Comparison of ENCODE assay signal across 8 mouse cellular contexts in genomic region chr11:98960313-98960906, GRCm38 (mm10). TPM values are rescaled to one million over a fixed set of nuclear protein-coding genes. Genes with fewer than 3 reads are reported as not detected.
DNase-seq lines count a peak whose midpoint lies in the region; ATAC-seq lines count a peak whose summit lies in the region.

No protein-coding gene starts in this region.

- DNase-seq in CD4-positive, CD25-positive, alpha-beta regulatory T cell, adult 2 months (ENCODE audit: low read depth, low spot score), result peak; percentile 77
- peak; percentile 71 for DNase-seq in adipocyte (ENCODE audit: low spot score)
- peak; percentile 83 for DNase-seq in hindbrain, embryonic 11.5 days (ENCODE audit: low spot score)
- peak; percentile 77 for DNase-seq in midbrain, embryonic 14.5 days
- DNase-seq in thymus, postnatal 25 days, result peak; percentile 87
- DNase-seq in layer of hippocampus, postnatal 14 days (ENCODE audit: low spot score in 2 of 2), result no peak

- peaks cover 32% of the 10 kb centered on the region for H3K27me3 ChIP-seq in forebrain, embryonic 12.5 days
- no peaks in the 10 kb centered on the region for H3K27me3 ChIP-seq in hindbrain, embryonic 11.5 days (ENCODE audit: control insufficient read depth, insufficient read depth, low read length)
- no peaks in the 10 kb centered on the region for H3K27me3 ChIP-seq in limb, embryonic 15.5 days
- H3K27me3 ChIP-seq in midbrain, embryonic 14.5 days (ENCODE audit: control insufficient read depth, insufficient read depth, low read length), result peaks cover 18% of the 10 kb centered on the region

- H3K27ac ChIP-seq in forebrain, embryonic 12.5 days, result peak overlapping the region; percentile 71; the same call in 1 of the 2 replicates
- H3K27ac ChIP-seq in hindbrain, embryonic 11.5 days (ENCODE audit: low read depth, low read length), result peak overlapping the region; percentile 99
- H3K27ac ChIP-seq in limb, embryonic 15.5 days, result peak overlapping the region; percentile 78
- H3K27ac ChIP-seq in midbrain, embryonic 14.5 days (replicated peaks; ENCODE audit: low read depth, low read length), result 0 out of 2 replicates have a peak overlapping the region, but pooled peaks have one; percentile 8

- ATAC-seq in forebrain, embryonic 12.5 days (ENCODE audit: low FRiP score), result peak; percentile 36; the same call in 1 of the 2 replicates
- ATAC-seq in hindbrain, embryonic 11.5 days (ENCODE audit: low FRiP score), result peak; percentile 63
- ATAC-seq in limb, embryonic 15.5 days (ENCODE audit: insufficient number of reproducible peaks, low FRiP score, low TSS enrichment, low read depth), result no peak
- peak; percentile 15; the same call in 1 of the 2 replicates for ATAC-seq in midbrain, embryonic 14.5 days (ENCODE audit: low FRiP score, low TSS enrichment)

- H3K9ac ChIP-seq in forebrain, embryonic 12.5 days, result peak overlapping the region; percentile 71
- peak overlapping the region; percentile 88 for H3K9ac ChIP-seq in hindbrain, embryonic 11.5 days (ENCODE audit: low read depth, low read length)
- H3K9ac ChIP-seq in limb, embryonic 15.5 days, result peak overlapping the region; percentile 48
- H3K9ac ChIP-seq in midbrain, embryonic 14.5 days (replicated peaks; ENCODE audit: low read length), result peak overlapping the region; percentile 66

- peak overlapping the region; percentile 63 for H3K4me3 ChIP-seq in forebrain, embryonic 12.5 days (replicated peaks)
- H3K4me3 ChIP-seq in hindbrain, embryonic 11.5 days (ENCODE audit: low read depth, low read length), result peak overlapping the region; percentile 82
- H3K4me3 ChIP-seq in limb, embryonic 15.5 days, result peak overlapping the region; percentile 69
- peak overlapping the region; percentile 57 for H3K4me3 ChIP-seq in midbrain, embryonic 14.5 days (replicated peaks; ENCODE audit: low read depth, low read length)

- H3K9me3 ChIP-seq in forebrain, embryonic 12.5 days, result no peaks in the 10 kb centered on the region
- no peaks in the 10 kb centered on the region for H3K9me3 ChIP-seq in hindbrain, embryonic 11.5 days (ENCODE audit: control insufficient read depth, low read length)
- no peaks in the 10 kb centered on the region for H3K9me3 ChIP-seq in limb, embryonic 15.5 days
- H3K9me3 ChIP-seq in midbrain, embryonic 14.5 days (ENCODE audit: control insufficient read depth, low read length), result no peaks in the 10 kb centered on the region

- no peaks in the 10 kb centered on the region for H3K36me3 ChIP-seq in forebrain, embryonic 12.5 days (replicated peaks)
- H3K36me3 ChIP-seq in hindbrain, embryonic 11.5 days (ENCODE audit: control insufficient read depth, insufficient read depth, low read length), result no peaks in the 10 kb centered on the region
- H3K36me3 ChIP-seq in limb, embryonic 15.5 days, result peaks cover 14% of the 10 kb centered on the region
- H3K36me3 ChIP-seq in midbrain, embryonic 14.5 days (ENCODE audit: control insufficient read depth, insufficient read depth, low read length), result no peaks in the 10 kb centered on the region

- peak overlapping the region; percentile 100 for H3K4me2 ChIP-seq in forebrain, embryonic 12.5 days
- peak overlapping the region; percentile 98 for H3K4me2 ChIP-seq in hindbrain, embryonic 11.5 days (replicated peaks; ENCODE audit: low read depth, low read length)
- peak overlapping the region; percentile 95 for H3K4me2 ChIP-seq in limb, embryonic 15.5 days
- peak overlapping the region; percentile 86 for H3K4me2 ChIP-seq in midbrain, embryonic 14.5 days (ENCODE audit: low read length)

- WGBS in forebrain, embryonic 12.5 days, result 1% methylated on average over 53 of the region's 53 CpGs
- WGBS in hindbrain, embryonic 11.5 days, result 0% methylated on average over 43 of the region's 53 CpGs
- under 1% methylated on average over 40 of the region's 53 CpGs for WGBS in limb, embryonic 15.5 days
- under 1% methylated on average over 52 of the region's 53 CpGs for WGBS in midbrain, embryonic 14.5 days

- H3K4me1 ChIP-seq in forebrain, embryonic 12.5 days, result peaks cover 73% of the 10 kb centered on the region
- peaks cover 20% of the 10 kb centered on the region for H3K4me1 ChIP-seq in hindbrain, embryonic 11.5 days (replicated peaks; ENCODE audit: control insufficient read depth, insufficient read depth, low read length)
- H3K4me1 ChIP-seq in limb, embryonic 15.5 days, result peaks cover 74% of the 10 kb centered on the region
- H3K4me1 ChIP-seq in midbrain, embryonic 14.5 days (ENCODE audit: control insufficient read depth, insufficient read depth, low read length), result peaks cover 63% of the 10 kb centered on the region

RNA-seq across cellular contexts. Expression of gene Gjd3, which starts 22.4 kb away (rescaled TPM):
- 0.24 and 0.47 TPM in 2 replicates for polyA plus RNA-seq in forebrain, embryonic 12.5 days (2016; fragmentation: Nextera tagmentation; extraction: Ambion mirVana)
- polyA plus RNA-seq in hindbrain, embryonic 11.5 days (2014; fragmentation: Nextera tagmentation; extraction: Ambion mirVana), result 0.28 and 0.74 TPM in 2 replicates
- polyA plus RNA-seq in limb, embryonic 15.5 days (2015; fragmentation: Nextera tagmentation; extraction: Ambion mirVana), result 0.49 and 0.86 TPM in 2 replicates
- polyA plus RNA-seq in midbrain, embryonic 14.5 days (2014; fragmentation: Nextera tagmentation; extraction: Ambion mirVana), result 0.70 and 2.0 TPM in 2 replicates
- 1 to 10 TPM; 2.2 TPM for total RNA-seq in layer of hippocampus, postnatal 14 days (2021)

RNA-seq across cellular contexts. Expression of gene Rara, which starts 32.8 kb away (rescaled TPM):
- polyA plus RNA-seq in forebrain, embryonic 12.5 days (2016; fragmentation: Nextera tagmentation; extraction: Ambion mirVana), result 14.0 and 16.4 TPM in 2 replicates
- 48.3 and 51.2 TPM in 2 replicates for polyA plus RNA-seq in hindbrain, embryonic 11.5 days (2014; fragmentation: Nextera tagmentation; extraction: Ambion mirVana)
- 43.9 and 51.7 TPM in 2 replicates for polyA plus RNA-seq in limb, embryonic 15.5 days (2015; fragmentation: Nextera tagmentation; extraction: Ambion mirVana)
- 8.8 and 11.0 TPM in 2 replicates for polyA plus RNA-seq in midbrain, embryonic 14.5 days (2014; fragmentation: Nextera tagmentation; extraction: Ambion mirVana)
- 10 to 100 TPM; 20.2 to 20.3 TPM for total RNA-seq in layer of hippocampus, postnatal 14 days (2021)

RNA-seq across cellular contexts. Expression of gene Cdc6, which starts 52.8 kb away (rescaled TPM):
- 38.0 and 43.1 TPM in 2 replicates for polyA plus RNA-seq in forebrain, embryonic 12.5 days (2016; fragmentation: Nextera tagmentation; extraction: Ambion mirVana)
- polyA plus RNA-seq in hindbrain, embryonic 11.5 days (2014; fragmentation: Nextera tagmentation; extraction: Ambion mirVana), result 33.1 and 39.0 TPM in 2 replicates
- polyA plus RNA-seq in limb, embryonic 15.5 days (2015; fragmentation: Nextera tagmentation; extraction: Ambion mirVana), result 23.2 and 24.1 TPM in 2 replicates
- polyA plus RNA-seq in midbrain, embryonic 14.5 days (2014; fragmentation: Nextera tagmentation; extraction: Ambion mirVana), result 2.5 and 5.6 TPM in 2 replicates
- total RNA-seq in layer of hippocampus, postnatal 14 days (2021), result under 1 TPM; 0.81 to 0.97 TPM

Comparison
In these comparisons a context has a peak if more than half of its experiments do, and no peak if none do; other contexts are left out.
1. DNase-seq: peak in CD4-positive, CD25-positive, alpha-beta regulatory T cell, adult 2 months (single experiment), adipocyte (single experiment), hindbrain, embryonic 11.5 days (single experiment), midbrain, embryonic 14.5 days (single experiment) and thymus, postnatal 25 days (single experiment); none in layer of hippocampus, postnatal 14 days (0 of 2).
2. H3K27ac ChIP-seq: peak in every context shown above with its lines; median percentile 99 in hindbrain, embryonic 11.5 days; 78 in limb, embryonic 15.5 days; 71 in forebrain, embryonic 12.5 days; 8 in midbrain, embryonic 14.5 days.
3. Peak in every context shown above with its lines, with median percentiles within 50 percentile points of each other: H3K4me2 ChIP-seq, H3K4me3 ChIP-seq and H3K9ac ChIP-seq.